Mouse (Mus musculus) heart, postnatal 0 days (tissue): Measurements from ENCODE around the gene Galnt17.

ENCODE experiments used
- CTCF ChIP-seq: IDR thresholded peaks from 2 replicates; pipeline ENCODE4 v1.5.1; 2016; ENCODE audit warnings: antibody characterized with exemption, control low read depth, low read depth
- EP300 ChIP-seq: IDR thresholded peaks from 2 replicates; pipeline ENCODE4 v1.6.1; 2016; ENCODE audit warnings: antibody characterized with exemption, low read depth

- TF ChIP-seq CTCF (no peak), EP300 (no peak)
Measured at GRCm38 (mm10) chr5:131040441-131040840, 267.9 kb downstream of the Galnt17 start.
